Mouse (Mus musculus) A20 (cell line): ENCODE results near the gene Apex1.
"Not testable (repeated sequence)": the region's sequence is repeated elsewhere in the genome, so short reads cannot be mapped to it uniquely, and the experiment has no call there.

Source experiments
- DNase-seq: peaks from one replicate; pipeline ENCODE4 v3.0.0-alpha.2; 2011; ENCODE audit warnings: low read depth, low spot score

The Apex1 gene

DNA sequence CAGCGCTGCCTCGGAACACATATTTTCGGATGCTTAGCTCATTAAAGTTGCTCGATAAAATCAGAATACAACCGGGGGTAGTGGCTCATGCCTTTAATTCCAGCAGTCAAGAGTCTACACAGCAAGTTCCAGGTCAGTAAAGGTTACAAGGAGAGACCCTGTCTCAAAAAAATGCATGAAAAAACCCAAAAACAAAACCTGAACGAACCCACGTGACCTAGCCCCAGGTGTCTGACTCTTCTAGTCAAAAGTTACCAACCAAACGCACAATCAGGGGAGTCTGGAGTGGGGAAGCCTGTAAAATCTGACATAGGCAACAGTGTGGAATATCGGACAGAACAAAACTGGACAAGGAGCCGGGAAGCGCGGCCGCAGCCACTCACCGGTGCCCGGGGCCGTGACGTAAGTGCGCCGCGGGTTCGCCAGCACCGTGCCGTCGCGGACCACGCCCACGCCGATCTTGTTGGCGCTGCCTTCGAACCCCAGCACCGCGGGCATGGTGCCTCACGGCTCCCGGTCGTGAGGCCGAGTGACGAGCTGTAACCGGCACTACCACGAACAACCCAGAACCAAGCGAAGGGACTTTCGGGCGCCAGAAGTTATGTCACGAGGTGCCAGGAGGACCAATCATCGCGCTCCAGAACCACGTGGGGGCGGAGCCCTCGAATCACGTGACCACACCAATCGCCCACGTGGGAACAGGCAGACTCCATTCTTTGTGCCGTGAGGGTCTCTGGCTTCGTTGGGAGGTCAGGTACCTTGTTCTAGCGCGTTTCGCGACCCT, at the start of gene Apex1, which contains the start of gene Osgep:
Gene Apex1 (plus strand): TSS at position 688 of the 784 bp plus-strand sequence.
Gene Osgep (minus strand): TSS at position 613 of the 784 bp plus-strand sequence.
- DNase-seq, result peak; percentile 97

DNA sequence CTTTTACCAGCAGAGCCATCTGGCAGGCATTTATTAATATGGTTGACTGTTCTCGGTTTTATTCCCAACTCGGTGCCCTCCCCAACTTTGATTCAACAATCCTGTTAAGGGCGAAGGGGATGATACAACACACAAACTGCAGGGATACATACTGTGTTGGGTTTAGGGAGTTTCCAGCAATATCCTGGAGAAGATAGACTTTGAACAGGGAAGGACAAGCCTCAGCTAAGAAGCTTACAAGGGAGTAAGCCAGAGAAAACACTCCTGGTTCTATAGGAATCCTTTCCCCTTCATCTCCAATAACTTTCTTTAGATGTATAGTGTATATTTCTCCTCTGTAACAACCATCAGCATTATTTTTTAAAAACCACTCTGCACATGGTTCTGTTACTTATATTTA, 49.6 kb upstream of the Apex1 start:
- no peak for DNase-seq

DNA sequence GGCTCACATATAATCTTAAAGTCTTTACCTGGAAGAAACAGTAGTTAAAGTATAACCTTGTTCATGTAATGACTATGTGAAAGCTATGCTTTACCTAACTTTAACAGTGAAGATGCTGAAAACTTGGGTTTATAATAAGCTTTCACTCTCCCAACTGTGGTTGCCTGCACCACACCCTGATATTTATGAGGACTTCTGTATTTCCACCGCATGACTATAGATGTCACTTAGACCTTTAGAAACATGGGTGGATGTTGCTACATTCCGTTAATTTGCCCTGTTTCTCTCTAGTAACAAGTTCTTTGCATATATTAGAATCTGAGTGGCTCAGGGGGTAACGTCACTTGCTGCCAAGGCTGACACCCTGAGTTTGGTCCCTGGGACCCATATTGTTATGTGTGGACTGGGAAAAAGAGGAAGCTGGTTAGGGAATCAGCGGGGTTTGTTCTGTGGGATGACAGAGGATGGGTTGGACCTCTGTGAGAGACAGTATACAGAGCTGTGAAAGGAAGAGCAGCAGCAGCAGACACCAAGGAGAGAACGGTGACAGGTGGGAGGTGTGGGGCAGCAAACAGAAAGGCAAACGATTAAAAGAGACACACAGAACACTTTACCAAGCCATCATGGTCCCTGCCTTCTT, 49.1 kb upstream of the Apex1 start:
- DNase-seq, result no peak

DNA sequence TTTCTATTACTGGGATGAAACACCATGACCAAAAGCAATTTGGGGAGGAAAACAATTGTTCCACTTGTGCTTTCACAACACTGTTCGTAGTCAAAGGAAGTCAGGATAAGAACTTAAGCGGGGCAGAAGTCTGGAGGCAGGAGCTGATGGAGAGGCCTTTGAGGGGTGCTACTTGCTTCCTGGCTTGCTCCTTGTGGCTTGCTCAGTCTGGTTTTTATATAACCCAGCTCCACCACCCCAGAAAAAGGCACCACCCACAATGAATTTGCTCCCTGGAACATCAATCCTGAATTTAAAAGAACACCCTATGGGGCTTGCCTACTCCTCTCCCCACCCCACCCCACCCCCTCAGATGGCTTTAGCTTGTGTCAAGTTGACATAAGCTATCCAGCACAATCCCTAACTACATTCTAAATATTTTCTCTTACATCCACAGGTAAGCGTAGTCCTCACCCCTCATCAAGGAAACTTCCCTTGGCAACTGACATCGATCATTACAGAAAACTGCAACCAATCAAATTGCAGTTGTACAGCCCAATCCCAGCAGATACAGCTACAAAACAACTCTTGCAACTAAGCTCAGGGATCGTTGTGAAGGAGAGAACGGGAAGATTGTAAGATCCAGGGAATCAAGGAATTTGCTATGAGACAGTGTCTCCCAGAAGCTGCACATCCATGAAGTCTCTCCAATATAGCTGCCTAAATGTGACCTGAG, 48.4 kb upstream of the Apex1 start:
- DNase-seq, result no peak

DNA sequence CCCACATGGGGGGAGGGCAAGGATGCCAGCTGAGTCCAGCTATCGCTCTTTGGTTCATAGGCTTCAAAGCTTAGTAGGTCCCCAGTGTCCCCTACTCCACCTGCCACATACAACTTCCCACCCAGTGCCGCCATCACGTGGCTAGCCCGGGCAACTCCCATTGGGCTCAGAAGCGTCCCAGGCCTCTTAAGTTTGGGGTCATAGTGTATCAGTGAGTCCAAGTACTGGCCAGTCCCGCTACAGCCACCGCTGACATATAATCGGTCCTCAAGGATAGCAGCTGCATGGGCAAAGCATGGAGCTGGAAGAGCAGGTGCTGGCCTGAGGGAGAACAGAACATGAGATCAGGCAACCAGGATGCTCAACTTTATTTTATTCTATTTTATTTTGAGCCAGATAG, 33.1 kb upstream of the Apex1 start:
- no peak for DNase-seq

GRCm38 (mm10) chr14:50892091-50892490, 32.7 kb upstream of the Apex1 start:
- DNase-seq, result no peak

DNA sequence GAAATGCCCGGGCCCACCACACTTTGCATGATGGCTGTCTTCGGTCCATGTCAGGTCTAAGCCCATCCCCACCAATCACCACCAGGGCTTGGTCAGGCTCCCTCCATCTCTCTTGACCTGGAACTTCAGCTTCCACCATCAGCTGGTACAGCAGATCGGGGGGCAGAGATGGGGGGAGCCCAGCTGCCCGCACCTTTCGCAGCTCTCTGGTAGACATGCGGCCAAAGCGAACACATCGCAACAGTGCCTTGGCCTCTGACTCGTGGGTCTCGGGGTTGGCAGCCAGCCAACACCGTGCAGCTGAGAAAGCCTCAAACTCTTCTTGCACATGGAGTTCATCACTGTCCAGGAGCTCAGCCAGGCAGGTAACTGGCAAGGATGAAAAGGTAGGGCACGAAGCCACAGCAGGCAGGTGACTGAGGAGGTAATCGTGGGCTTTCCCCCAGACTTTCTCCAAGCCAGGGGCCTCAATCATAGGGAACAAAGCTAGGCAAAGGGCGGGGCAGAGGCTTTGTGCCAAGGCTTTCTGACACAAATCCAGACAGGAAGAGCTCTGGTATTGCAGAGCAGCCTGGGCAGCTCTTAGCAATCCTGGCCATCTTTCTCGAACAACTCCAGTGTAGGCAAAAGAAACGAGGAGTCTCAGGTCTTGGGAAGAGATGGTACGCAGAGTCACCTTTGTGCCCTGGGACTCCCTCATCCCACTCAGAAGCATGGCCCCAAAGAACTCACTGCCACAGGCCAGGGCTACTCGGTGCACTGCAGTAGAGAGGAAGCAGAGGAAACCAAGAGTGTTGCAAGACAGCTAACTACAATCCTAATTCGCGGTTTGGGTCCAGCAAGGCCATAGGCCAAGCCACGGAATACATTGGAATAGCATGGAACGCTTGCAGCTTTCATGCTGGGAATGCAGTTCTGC, 32.0 kb upstream of the Apex1 start:
- no peak for DNase-seq

DNA sequence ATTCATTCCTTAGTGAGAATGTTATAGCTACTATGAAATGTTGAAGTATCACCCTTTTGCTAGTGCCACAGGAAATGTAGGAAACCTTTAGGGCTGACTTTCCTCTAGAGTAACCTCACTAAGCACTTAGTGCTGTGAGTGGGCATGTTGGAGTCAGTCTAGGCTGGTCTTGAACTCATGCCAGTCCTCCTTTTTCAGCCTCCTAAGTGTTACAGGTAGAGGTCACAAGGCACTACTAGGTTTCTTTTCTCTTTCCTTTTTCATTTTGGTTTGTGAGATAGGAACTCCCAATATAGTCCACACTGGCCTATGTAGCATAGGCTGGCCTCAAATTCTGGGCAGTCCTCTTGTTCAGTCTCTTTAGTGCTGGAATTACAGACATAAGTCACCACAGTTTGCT, 29.4 kb upstream of the Apex1 start:
- DNase-seq, result no peak

GRCm38 (mm10) chr14:50895985-50896746, 28.6 kb upstream of the Apex1 start:
- DNase-seq, result no peak

DNA sequence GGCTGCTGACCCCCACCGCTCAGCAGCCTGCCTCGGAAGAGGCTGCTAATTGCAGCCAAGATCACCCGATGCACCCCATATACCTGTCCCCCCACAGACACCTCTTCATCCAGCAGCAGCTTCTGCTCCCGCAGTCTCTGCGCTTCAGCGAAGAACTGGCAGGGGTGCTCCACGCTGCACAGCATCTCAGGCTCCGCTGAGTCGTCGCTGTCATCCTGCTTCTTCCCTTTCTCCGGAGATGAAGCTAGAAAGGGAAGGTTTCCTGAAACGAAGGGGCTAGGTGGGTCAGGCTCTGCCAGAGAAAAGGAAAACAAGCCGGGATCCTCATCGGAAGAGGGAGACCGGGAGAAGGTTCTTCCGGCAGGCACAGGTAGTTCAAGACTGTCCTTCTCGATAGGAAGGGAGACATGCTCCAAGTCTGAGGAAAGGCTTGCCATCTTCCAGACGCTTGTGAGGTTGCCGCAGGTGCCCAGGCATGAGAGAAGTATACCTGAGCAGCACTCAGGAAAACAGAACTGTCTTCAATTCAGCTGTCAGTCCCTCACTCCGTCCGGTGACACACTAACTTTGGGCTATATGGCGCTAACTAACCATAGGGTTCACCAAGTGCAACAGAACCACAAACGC, 27.9 kb upstream of the Apex1 start:
- no peak for DNase-seq

- no peak for DNase-seq
These were observed 27.4 kb upstream of the Apex1 start, which contains the start of gene Klhl33 for GRCm38 (mm10) chr14:50897374-50897765. Gene Klhl33 (minus strand): TSS chr14:50897507.

DNA sequence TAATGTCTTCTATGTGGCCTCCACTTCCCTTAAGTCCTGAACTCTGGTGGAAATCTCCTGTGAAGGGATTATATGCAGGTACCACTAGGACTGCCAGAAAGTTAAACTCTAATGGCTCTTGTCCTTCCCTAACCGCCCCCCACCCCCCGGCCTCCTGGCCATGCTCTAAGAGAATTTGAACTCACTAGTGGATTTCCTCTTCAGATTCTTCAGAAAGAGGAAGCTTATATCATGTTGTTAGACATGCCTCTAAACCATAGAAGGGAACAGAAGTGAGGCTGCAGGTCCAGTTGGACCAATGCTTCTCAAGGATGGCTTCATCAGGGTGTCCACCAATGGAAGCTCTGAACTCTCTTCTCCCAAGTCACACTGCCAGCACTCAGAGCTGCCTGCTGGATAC, 26.8 kb upstream of the Apex1 start:
- DNase-seq, result peak; percentile 11

DNA sequence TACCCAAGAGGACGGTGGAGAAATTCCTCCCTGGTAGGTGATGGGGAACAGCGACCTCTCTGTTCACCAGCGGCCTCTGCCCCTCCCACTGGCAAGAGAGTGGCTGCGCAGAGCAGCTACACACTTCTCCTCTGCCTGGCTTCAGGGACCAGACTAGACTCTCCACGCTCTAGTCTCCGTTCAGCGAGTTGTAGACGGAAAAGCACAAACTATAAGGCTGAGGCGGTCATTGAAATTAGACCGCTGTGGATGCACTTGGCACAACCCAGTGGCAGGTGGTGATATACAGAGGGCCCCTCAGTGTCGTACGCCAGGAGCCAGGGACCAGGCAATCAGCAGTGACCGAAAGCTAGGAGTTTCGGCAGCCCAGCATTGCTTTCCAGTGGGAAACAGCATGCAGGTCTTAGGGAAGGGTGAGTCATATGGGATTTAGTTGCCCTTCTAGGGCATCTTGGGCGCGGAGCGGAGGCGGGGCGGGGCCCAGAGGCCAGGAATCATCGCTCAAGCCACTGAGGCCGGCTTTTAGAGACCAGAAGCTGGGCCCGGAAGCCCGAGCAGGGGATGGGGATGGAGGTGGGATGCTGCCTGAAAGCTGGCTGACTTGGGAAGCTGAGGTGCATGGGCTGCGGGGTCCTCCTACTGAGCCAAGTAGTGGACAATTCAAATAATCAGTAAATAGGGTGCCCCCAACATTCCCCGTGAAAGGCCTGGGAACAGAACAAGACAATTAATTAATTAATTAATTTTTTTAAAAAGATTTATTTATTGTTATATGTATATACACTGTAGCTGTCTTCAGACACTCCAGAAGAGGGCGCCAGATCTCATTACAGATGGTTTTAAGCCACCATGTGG, 20.6 kb upstream of the Apex1 start:
- no peak for DNase-seq

GRCm38 (mm10) chr14:50904828-50905129, 20.0 kb upstream of the Apex1 start:
- DNase-seq, result no peak

- DNase-seq, result not testable (repeated sequence)
These were observed 19.4 kb upstream of the Apex1 start for GRCm38 (mm10) chr14:50905327-50905726.

DNA sequence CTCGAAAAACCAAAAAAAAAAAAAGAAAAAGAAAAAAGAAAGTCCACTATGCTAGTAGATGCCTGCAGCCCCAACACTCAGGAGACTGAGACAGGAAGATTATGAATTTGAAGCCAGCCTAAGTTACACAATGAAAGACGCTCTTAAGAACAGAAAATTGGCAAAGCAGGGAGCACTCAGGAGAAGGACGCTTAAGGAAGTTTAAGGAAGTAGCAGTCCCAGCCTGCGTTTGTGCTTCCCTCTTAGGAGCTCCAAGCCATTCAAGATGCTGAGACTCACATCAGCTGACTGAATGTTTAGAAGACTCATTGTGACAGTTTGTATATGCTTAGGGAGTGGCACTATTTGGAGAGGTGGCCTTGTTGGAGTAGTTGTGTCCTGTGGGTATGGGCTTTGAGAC, 16.6 kb upstream of the Apex1 start:
- no peak for DNase-seq

GRCm38 (mm10) chr14:50911356-50911755, 13.4 kb upstream of the Apex1 start:
- no peak for DNase-seq

- DNase-seq, result peak; percentile 60
These were observed 1.3 kb upstream of the Apex1 start for GRCm38 (mm10) chr14:50923437-50923836.
